Mouse (Mus musculus) ES-E14 (cell line): Measurements from ENCODE around the gene Acoxl.

Source experiments
- CHD2 ChIP-seq: IDR thresholded peaks from 2 replicates; pipeline ENCODE4 v1.6.1; 2014; ENCODE audit warnings: mild to moderate bottlenecking, low read depth, low read length, inconsistent platforms
- HCFC1 ChIP-seq: IDR thresholded peaks from 2 replicates; pipeline ENCODE4 v1.6.1; 2012; ENCODE audit warnings: low read length, inconsistent platforms, borderline replicate concordance; ENCODE audit not compliant: insufficient read depth
- MAFK ChIP-seq: IDR thresholded peaks from 2 replicates; pipeline ENCODE4 v1.6.1; 2014; ENCODE audit warnings: mild to moderate bottlenecking, low read depth, low read length, inconsistent platforms; ENCODE audit not compliant: insufficient read depth
- ZC3H11A ChIP-seq: IDR thresholded peaks from 2 replicates; pipeline ENCODE4 v1.6.1; 2012; ENCODE audit warnings: low read depth, mild to moderate bottlenecking, inconsistent platforms, low read length, borderline replicate concordance
- ZNF384 ChIP-seq: IDR thresholded peaks from 2 replicates; pipeline ENCODE4 v1.6.1; 2012; ENCODE audit warnings: low read depth, low read length, inconsistent platforms

- TF ChIP-seq MAFK (no peak), CHD2 (no peak), ZNF384 (no peak), HCFC1 (no peak), ZC3H11A (no peak)
Measured at GRCm38 (mm10) chr2:128139781-128140180, 301.1 kb downstream of the Acoxl start.
